Mouse (Mus musculus) megakaryocyte, embryonic 14.5 days (primary cell): ENCODE measurements around the gene Gm20834. TPM values are rescaled to one million over a fixed set of nuclear protein-coding genes. Genes with fewer than 3 reads are reported as not detected.
"Not testable (repeated sequence)": the region's sequence is repeated elsewhere in the genome, so short reads cannot be mapped to it uniquely, and the experiment has no call there.

Source experiments
- H3K27me3 ChIP-seq: replicated peaks from 2 replicates; pipeline ENCODE3; 2012; ENCODE audit warnings: inconsistent platforms
- H3K36me3 ChIP-seq: replicated peaks from 2 replicates; pipeline ENCODE3; 2012; ENCODE audit warnings: low read length, inconsistent platforms, mixed read lengths
- H3K4me1 ChIP-seq: 2 replicates; pipeline ENCODE4 v1.6.1; 2012; ENCODE audit warnings: inconsistent platforms
- H3K4me3 ChIP-seq: replicated peaks from 2 replicates; pipeline ENCODE3; 2012; ENCODE audit warnings: moderate library complexity, mild to moderate bottlenecking, inconsistent platforms
- H3K9me3 ChIP-seq: 2 replicates; pipeline ENCODE4 v1.6.1; 2012; ENCODE audit warnings: inconsistent platforms
- polyA plus RNA-seq: library from polyadenylated mRNA; stranded (reverse); fragments of >175 nt; gene quantifications from 2 replicates; pipeline ENCODE4 v1.2.3, GENCODE M21; 2012; ENCODE audit warnings: low replicate concordance; ENCODE audit not compliant: insufficient read depth

Gene Gm20834
- polyA plus RNA-seq = not detected in 2 replicates

GRCm38 (mm10) chrY:10324489-10324888 lies at the start of gene Gm20834:
Gm20834 (minus strand) TSS chrY:10324589.
- H3K4me1 ChIP-seq = not testable (repeated sequence)

More at GRCm38 (mm10) chrY:10324489-10324888, at the start of gene Gm20834:
- H3K27me3 ChIP-seq, H3K36me3 ChIP-seq, H3K9me3 ChIP-seq, H3K4me3 ChIP-seq: not testable (repeated sequence)

Other genes starting within 250 kb of the Gm20834 start
- gene Gm21310, start 177.4 kb downstream of the Gm20834 start, polyA plus RNA-seq = not detected in 2 replicates
- gene Gm28510, start 88.1 kb upstream of the Gm20834 start, polyA plus RNA-seq = not detected in 2 replicates
- gene Gm20737, start 211.5 kb upstream of the Gm20834 start, polyA plus RNA-seq = not detected in 2 replicates
- not detected in 2 replicates for gene Gm21775, start 228.9 kb upstream of the Gm20834 start, polyA plus RNA-seq